1 mouse cellular context compared by ENCODE assay signal in genomic region chr11:88059141-88059540, GRCm38 (mm10).
TF ChIP-seq lines count a peak whose summit lies in the region.

No protein-coding gene starts in this region.

TF ChIP-seq in MEL, 35 proteins besides CTCF, POLR2A, EP300 and RAD21 (continued from another document):
- no peak for TF ChIP-seq GATA1 (IDR thresholded peaks at IDR 0.05; ENCODE audit: low read depth, low read length)
- no peak for TF ChIP-seq ZKSCAN1 (IDR thresholded peaks at IDR 0.05; ENCODE audit: low read depth, low read length)
- TF ChIP-seq USF1 (IDR thresholded peaks at IDR 0.05; ENCODE audit: low read depth, low read length): no peak
- TF ChIP-seq NELFE (IDR thresholded peaks at IDR 0.05; ENCODE audit: low read depth, low read length): no peak
- no peak for TF ChIP-seq JUND (IDR thresholded peaks at IDR 0.05; ENCODE audit: low read depth, low read length)
- 0 out of 2 replicates have a peak, but pooled peaks have one; percentile 19 for TF ChIP-seq NRF1 (IDR thresholded peaks at IDR 0.05; ENCODE audit: insufficient read depth, low read depth, low read length, poor library complexity, severe bottlenecking)
- peak; percentile 91 for TF ChIP-seq ZC3H11A (IDR thresholded peaks at IDR 0.05; ENCODE audit: low read depth, low read length)
- no peak for TF ChIP-seq E2F4 (IDR thresholded peaks at IDR 0.05; ENCODE audit: borderline replicate concordance, low read depth, low read length)
- no peak for TF ChIP-seq MXI1 (IDR thresholded peaks at IDR 0.05; ENCODE audit: low read depth, low read length)
- 0 out of 2 replicates have a peak, but pooled peaks have one; percentile 6 for TF ChIP-seq TCF12 (IDR thresholded peaks at IDR 0.05; ENCODE audit: low read depth, low read length)
- no peak for TF ChIP-seq KAT2A (conservative IDR thresholded peaks at IDR 0.05; ENCODE audit: low read depth, low read length)
- no peak for TF ChIP-seq POLR2AphosphoS5 (IDR thresholded peaks at IDR 0.05; ENCODE audit: borderline replicate concordance, low read depth, low read length)
- no peak for TF ChIP-seq BHLHE40 (IDR thresholded peaks at IDR 0.05; ENCODE audit: borderline replicate concordance, low read depth, low read length)
